Mouse (Mus musculus) monocyte, adult 2 months (primary cell): ENCODE measurements around the gene Fbln1.

Experiments
- DNase-seq, 2 experiments: peaks; one replicate each; pipeline ENCODE4 v3.0.0; 2022; ENCODE audit warnings: low spot score in 2 of 2, low read depth in 1 of 2

Fbln1 gene

DNA sequence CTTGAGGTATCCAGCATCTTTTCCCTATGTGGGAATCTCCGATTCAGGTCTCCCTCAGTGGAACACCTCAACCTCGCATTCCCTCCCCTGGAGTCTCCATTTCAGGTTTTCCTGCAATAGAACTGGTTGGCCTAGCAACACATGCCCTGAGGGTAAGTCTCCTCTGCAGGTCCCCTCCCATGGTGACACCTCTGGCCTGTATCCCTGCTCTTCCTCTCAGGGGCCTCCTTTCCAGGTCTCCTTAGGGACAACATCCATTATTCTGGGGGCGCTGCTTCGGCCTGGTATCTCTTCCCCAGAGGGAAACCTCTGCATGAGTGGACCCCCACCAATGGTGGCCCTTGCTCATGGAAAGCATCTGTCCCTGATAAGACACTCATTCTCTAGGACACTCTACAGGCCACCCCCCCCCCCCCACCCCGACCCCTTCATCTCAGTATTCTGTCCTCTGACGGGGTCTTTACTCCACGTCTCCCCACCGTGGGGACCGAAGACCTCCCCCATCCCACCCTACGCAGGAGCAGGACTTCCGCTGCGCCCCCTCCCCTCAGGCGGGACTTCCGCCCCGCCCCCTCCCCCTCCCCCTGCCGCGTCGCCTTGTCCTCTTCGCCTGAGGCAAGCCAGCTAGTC lies 130.0 kb downstream of the Fbln1 start, which contains the start of gene Atxn10:
TSS of gene Atxn10 (plus strand) at position 575 of the 630 bp plus-strand sequence.
- DNase-seq, result no peak
